Mouse (Mus musculus) liver, embryonic 12.5 days (tissue): ENCODE results near the gene Rbm28. TPM values are rescaled to one million over a fixed set of nuclear protein-coding genes. Genes with fewer than 3 reads are reported as not detected.
A peak's percentile ranks its signal among the peaks of the same experiment; 100 is the strongest.

Experiments
- ATAC-seq: fragments of 200-750 bp; cut with Nextera tagmentation; 2 replicates; pipeline ENCODE4 v1.8.0; 2017; ENCODE audit warnings: moderate number of reproducible peaks, mild to moderate bottlenecking, moderate library complexity
- H3K27ac ChIP-seq: fragments of 300-500 bp; sonication (generic); 2 replicates; pipeline ENCODE4 v1.5.1; 2016; ENCODE audit warnings: mild to moderate bottlenecking
- H3K27me3 ChIP-seq: fragments of 300-500 bp; sonication (generic); replicated peaks from 2 replicates; pipeline ENCODE4 v1.6.1; 2016; ENCODE audit warnings: mild to moderate bottlenecking, moderate library complexity
- H3K36me3 ChIP-seq: fragments of 300-500 bp; sonication (generic); 2 replicates; pipeline ENCODE4 v1.6.1; 2016; ENCODE audit warnings: mild to moderate bottlenecking, moderate library complexity
- H3K4me1 ChIP-seq: fragments of 300-500 bp; sonication (generic); 2 replicates; pipeline ENCODE4 v1.6.1; 2016
- H3K4me2 ChIP-seq: fragments of 300-500 bp; sonication (generic); 2 replicates; pipeline ENCODE4 v1.6.1; 2016; ENCODE audit warnings: mild to moderate bottlenecking, moderate library complexity
- H3K4me3 ChIP-seq: fragments of 300-500 bp; sonication (generic); 2 replicates; pipeline ENCODE4 v1.5.1; 2016; ENCODE audit warnings: mild to moderate bottlenecking, moderate library complexity
- H3K9ac ChIP-seq: fragments of 300-500 bp; sonication (generic); 2 replicates; pipeline ENCODE4 v1.6.1; 2016; ENCODE audit warnings: mild to moderate bottlenecking, moderate library complexity
- H3K9me3 ChIP-seq: fragments of 300-500 bp; sonication (generic); replicated peaks from 2 replicates; pipeline ENCODE4 v1.6.1; 2016; ENCODE audit warnings: mild to moderate bottlenecking, moderate library complexity
- WGBS: fragments of 180-500 bp; shearing (Covaris S2); methylation state at CpG from one replicate; pipeline ENCODE4 v1.1.7; 2016; ENCODE audit not compliant: insufficient replicate concordance; 5-methylcytosine and 5-hydroxymethylcytosine counted together
- polyA plus RNA-seq: library from polyadenylated mRNA; unstranded; fragments of >200 nt; fragmentation: Nextera tagmentation; extraction: Ambion mirVana; gene quantifications from 2 replicates; pipeline ENCODE4 v1.2.1, GENCODE M21; 2016

The Rbm28 gene
- polyA plus RNA-seq: 23.2 and 27.2 TPM in 2 replicates

- peak within 1 kb of the TSS; percentile 88 for H3K4me3 ChIP-seq
- 8% methylated on average over 42 of the region's 42 CpGs for whole genome bisulfite sequencing
- peaks cover 42% of the 10 kb centered on the region for H3K27me3 ChIP-seq
- no peaks in the 10 kb centered on the region for H3K9me3 ChIP-seq
- peak within 1 kb of the TSS; percentile 57; the same call in 1 of the 2 replicates for H3K27ac ChIP-seq
- H3K4me2 ChIP-seq: peak within 1 kb of the TSS; percentile 79
- peak within 1 kb of the TSS; percentile 87 for H3K9ac ChIP-seq
- peaks cover 8% of the 10 kb centered on the region for H3K36me3 ChIP-seq
- ATAC-seq: peak; percentile 88
- H3K4me1 ChIP-seq: peaks cover 25% of the 10 kb centered on the region
Measured at GRCm38 (mm10) chr6:29164314-29165244, at the start of gene Rbm28. Gene Rbm28, minus strand, starts transcription at chr6:29165006.

- Histone ChIP-seq H3K36me3 (no peaks in the 10 kb centered on the region), H3K9ac (no peak overlapping the region), H3K9me3 (no peaks in the 10 kb centered on the region), H3K27me3 (peaks cover 58% of the 10 kb centered on the region), H3K4me1 (peaks cover 40% of the 10 kb centered on the region), H3K27ac (no peak overlapping the region), H3K4me3 (no peak overlapping the region), H3K4me2 (no peak overlapping the region)
- WGBS: 24% methylated on average over 1 of the region's 1 CpGs
- no peak for ATAC-seq
Measured at GRCm38 (mm10) chr6:29214245-29214644, 49.4 kb upstream of the Rbm28 start.

GRCm38 (mm10) chr6:29213436-29213835 is 48.6 kb upstream of the Rbm28 start:
- H3K36me3 ChIP-seq: no peaks in the 10 kb centered on the region
- H3K9ac ChIP-seq: no peak overlapping the region
- WGBS: 67% methylated on average over 5 of the region's 5 CpGs
- peaks cover 58% of the 10 kb centered on the region for H3K27me3 ChIP-seq
- H3K27ac ChIP-seq: no peak overlapping the region
- H3K4me3 ChIP-seq: no peak overlapping the region
- no peak for ATAC-seq
- H3K4me1 ChIP-seq: peaks cover 40% of the 10 kb centered on the region
- no peak overlapping the region for H3K4me2 ChIP-seq
- no peaks in the 10 kb centered on the region for H3K9me3 ChIP-seq

GRCm38 (mm10) chr6:29211806-29212492 is 47.1 kb upstream of the Rbm28 start:
- Histone ChIP-seq H3K9ac (peak overlapping the region; percentile 69), H3K9me3 (no peaks in the 10 kb centered on the region), H3K27me3 (peaks cover 58% of the 10 kb centered on the region), H3K27ac (peak overlapping the region; percentile 6; the same call in 1 of the 2 replicates), H3K4me1 (peaks cover 40% of the 10 kb centered on the region), H3K4me2 (peak overlapping the region; percentile 95), H3K36me3 (no peaks in the 10 kb centered on the region), H3K4me3 (peak overlapping the region; percentile 64)
- peak; percentile 74 for ATAC-seq
- 1% methylated on average over 66 of the region's 66 CpGs for WGBS

- Histone ChIP-seq H3K36me3 (peaks cover 2% of the 10 kb centered on the region; the same call in 1 of the 2 replicates), H3K4me1 (peaks cover 34% of the 10 kb centered on the region), H3K27ac (no peak overlapping the region), H3K4me3 (peak overlapping the region; percentile 64), H3K27me3 (peaks cover 52% of the 10 kb centered on the region), H3K9me3 (no peaks in the 10 kb centered on the region), H3K9ac (0 out of 2 replicates have a peak overlapping the region, but pooled peaks have one; percentile 69), H3K4me2 (peak overlapping the region; percentile 95)
- no peak for ATAC-seq
- WGBS: 19% methylated on average over 7 of the region's 7 CpGs
Measured at GRCm38 (mm10) chr6:29211146-29211545, 46.3 kb upstream of the Rbm28 start.

GRCm38 (mm10) chr6:29210231-29210936 is 45.6 kb upstream of the Rbm28 start:
- ATAC-seq: no peak
- Histone ChIP-seq H3K9me3 (no peaks in the 10 kb centered on the region), H3K9ac (no peak overlapping the region), H3K4me1 (peaks cover 31% of the 10 kb centered on the region), H3K4me2 (no peak overlapping the region), H3K4me3 (no peak overlapping the region), H3K36me3 (peaks cover 7% of the 10 kb centered on the region; the same call in 1 of the 2 replicates), H3K27ac (no peak overlapping the region), H3K27me3 (peaks cover 44% of the 10 kb centered on the region)
- WGBS: 57% methylated on average over 9 of the region's 9 CpGs

GRCm38 (mm10) chr6:29208178-29208577 is 43.4 kb upstream of the Rbm28 start:
- Histone ChIP-seq H3K4me1 (peaks cover 17% of the 10 kb centered on the region), H3K9ac (no peak overlapping the region), H3K9me3 (no peaks in the 10 kb centered on the region), H3K36me3 (peaks cover 16% of the 10 kb centered on the region), H3K27me3 (peaks cover 22% of the 10 kb centered on the region), H3K27ac (no peak overlapping the region), H3K4me2 (no peak overlapping the region), H3K4me3 (no peak overlapping the region)
- 60% methylated on average over 5 of the region's 5 CpGs for WGBS
- ATAC-seq: no peak

GRCm38 (mm10) chr6:29207017-29207416 is 42.2 kb upstream of the Rbm28 start:
- Histone ChIP-seq H3K9me3 (no peaks in the 10 kb centered on the region), H3K36me3 (peaks cover 19% of the 10 kb centered on the region), H3K27me3 (peaks cover 12% of the 10 kb centered on the region), H3K27ac (no peak overlapping the region), H3K4me3 (no peak overlapping the region), H3K9ac (no peak overlapping the region), H3K4me2 (no peak overlapping the region), H3K4me1 (peaks cover 11% of the 10 kb centered on the region)
- ATAC-seq: no peak
- 62% methylated on average over 5 of the region's 5 CpGs for WGBS

GRCm38 (mm10) chr6:29206006-29206405 is 41.2 kb upstream of the Rbm28 start:
- H3K27ac ChIP-seq: no peak overlapping the region
- H3K9ac ChIP-seq: no peak overlapping the region
- peaks cover 1% of the 10 kb centered on the region; the same call in 1 of the 2 replicates for H3K4me1 ChIP-seq
- H3K4me2 ChIP-seq: no peak overlapping the region
- no peaks in the 10 kb centered on the region for H3K9me3 ChIP-seq
- H3K4me3 ChIP-seq: no peak overlapping the region
- peaks cover 5% of the 10 kb centered on the region; the same call in 1 of the 2 replicates for H3K27me3 ChIP-seq
- peaks cover 19% of the 10 kb centered on the region for H3K36me3 ChIP-seq
- ATAC-seq: no peak
- 78% methylated on average over 10 of the region's 10 CpGs for WGBS

- WGBS: 50% methylated on average over 15 of the region's 15 CpGs
- Histone ChIP-seq H3K27ac (no peak overlapping the region), H3K36me3 (peaks cover 19% of the 10 kb centered on the region), H3K27me3 (peaks cover 14% of the 10 kb centered on the region), H3K4me1 (no peaks in the 10 kb centered on the region), H3K9ac (no peak overlapping the region), H3K4me3 (no peak overlapping the region), H3K4me2 (no peak overlapping the region), H3K9me3 (no peaks in the 10 kb centered on the region)
- no peak for ATAC-seq
Measured at GRCm38 (mm10) chr6:29204932-29205614, 40.3 kb upstream of the Rbm28 start.
